Mouse (Mus musculus) lung, adult 2 months (tissue): ENCODE measurements around the gene Ankrd17.

Experiments used
- CTCF ChIP-seq: fragments of 200-500 bp; IDR thresholded peaks from 2 replicates; pipeline ENCODE4 v1.5.1; 2011; ENCODE audit warnings: mild to moderate bottlenecking, low read length, control low read depth; ENCODE audit not compliant: insufficient read depth
- POLR2A ChIP-seq: fragments of 200-500 bp; IDR thresholded peaks from 2 replicates; pipeline ENCODE4 v1.6.1; 2011; ENCODE audit warnings: low read depth, mild to moderate bottlenecking, control low read depth, low read length, borderline replicate concordance; ENCODE audit errors: extremely low read depth

DNA sequence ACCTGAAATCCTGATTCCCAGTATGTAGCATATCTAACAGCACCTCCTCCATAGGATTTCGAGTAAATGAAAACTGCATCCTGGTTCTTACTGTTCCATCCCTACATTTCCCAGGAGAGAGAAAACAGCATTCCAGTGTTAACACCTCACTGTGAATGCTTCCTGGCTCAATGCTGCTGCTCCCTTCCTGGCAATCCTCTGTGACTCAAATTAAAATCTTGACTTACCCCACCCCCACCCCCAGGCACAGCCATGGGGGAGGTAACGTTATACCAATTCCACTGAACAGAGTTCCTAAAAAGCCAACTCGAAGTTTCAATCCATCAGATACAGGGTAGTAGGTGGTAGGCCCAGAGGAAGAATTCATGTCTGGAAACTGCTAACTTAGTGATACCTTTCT, 143.4 kb downstream of the Ankrd17 start:
- no peak for TF ChIP-seq CTCF
- TF ChIP-seq POLR2A = no peak
